Mouse (Mus musculus) limb, embryonic 11.5 days (tissue): ENCODE measurements at regions not wholly inside any gene's neighbourhood (a gene's known extent, or its start where the extent isn't known, plus 50 kb on each side); places are given as distances from the start of the nearest gene placed in this dataset.

Experiments
- ATAC-seq: fragments of 200-750 bp; cut with Nextera tagmentation; 2 replicates; pipeline ENCODE4 v1.8.0; 2017; ENCODE audit warnings: low read depth; ENCODE audit not compliant: insufficient number of reproducible peaks, low FRiP score, low TSS enrichment
- DNase-seq: peaks from one replicate; pipeline ENCODE4 v3.0.0-alpha.2; 2015; ENCODE audit warnings: low spot score
- H3K27ac ChIP-seq: fragments of 300-500 bp; sonication (generic); replicated peaks from 2 replicates; pipeline ENCODE4 v1.5.1; 2014; ENCODE audit warnings: low read depth, mild to moderate bottlenecking, low read length
- H3K27me3 ChIP-seq: fragments of 300-500 bp; sonication (generic); 2 replicates; pipeline ENCODE4 v1.6.1; 2014; ENCODE audit warnings: mild to moderate bottlenecking, low read length, mixed read lengths; ENCODE audit not compliant: control insufficient read depth, insufficient read depth
- H3K36me3 ChIP-seq: fragments of 300-500 bp; sonication (generic); 2 replicates; pipeline ENCODE4 v1.6.1; 2014; ENCODE audit warnings: mild to moderate bottlenecking, low read length, moderate library complexity, mixed read lengths; ENCODE audit not compliant: control insufficient read depth, insufficient read depth
- H3K4me1 ChIP-seq: fragments of 300-500 bp; sonication (generic); 2 replicates; pipeline ENCODE4 v1.6.1; 2014; ENCODE audit warnings: low read length, mixed read lengths; ENCODE audit not compliant: control insufficient read depth, insufficient read depth
- H3K4me2 ChIP-seq: fragments of 300-500 bp; sonication (generic); 2 replicates; pipeline ENCODE4 v1.6.1; 2014; ENCODE audit warnings: low read depth, mild to moderate bottlenecking, moderate library complexity; ENCODE audit not compliant: severe bottlenecking
- H3K4me3 ChIP-seq: fragments of 300-500 bp; sonication (generic); 2 replicates; pipeline ENCODE4 v1.5.1; 2014; ENCODE audit warnings: low read depth, low read length
- H3K9ac ChIP-seq: fragments of 300-500 bp; sonication (generic); 2 replicates; pipeline ENCODE4 v1.6.1; 2014; ENCODE audit warnings: mild to moderate bottlenecking, low read length
- H3K9me3 ChIP-seq: fragments of 300-500 bp; sonication (generic); 2 replicates; pipeline ENCODE4 v1.6.1; 2016; ENCODE audit warnings: low read length; ENCODE audit not compliant: control insufficient read depth
- WGBS: fragments of 180-500 bp; shearing (Covaris S2); extraction: QIAGEN DNeasy Blood & Tissue Kit; methylation state at CpG from one replicate; pipeline ENCODE4 v1.1.7; 2014; 5-methylcytosine and 5-hydroxymethylcytosine counted together

- Histone ChIP-seq H3K4me3 (no peak overlapping the region), H3K9me3 (no peaks in the 10 kb centered on the region), H3K4me1 (0 out of 2 replicates have a peak, but pooled peaks cover 2% of the 10 kb centered on the region), H3K27me3 (no peaks in the 10 kb centered on the region), H3K4me2 (no peak overlapping the region), H3K36me3 (no peaks in the 10 kb centered on the region), H3K27ac (no peak overlapping the region), H3K9ac (no peak overlapping the region)
- DNase-seq (no peak), ATAC-seq (no peak)
- WGBS: 75% methylated on average over 2 of the region's 2 CpGs
Measured at GRCm38 (mm10) chr12:39302213-39302591, 523.0 kb downstream of the Etv1 start.

GRCm38 (mm10) chr12:39307746-39308145 is 528.6 kb downstream of the Etv1 start:
- Histone ChIP-seq H3K4me2 (no peak overlapping the region), H3K36me3 (no peaks in the 10 kb centered on the region), H3K9me3 (no peaks in the 10 kb centered on the region), H3K9ac (no peak overlapping the region), H3K27ac (no peak overlapping the region), H3K4me3 (no peak overlapping the region), H3K27me3 (no peaks in the 10 kb centered on the region), H3K4me1 (no peaks in the 10 kb centered on the region)
- DNase-seq (no peak), ATAC-seq (no peak)
- WGBS: 76% methylated on average over 1 of the region's 1 CpGs

GRCm38 (mm10) chr12:39309905-39310304 is 530.7 kb downstream of the Etv1 start:
- no peak overlapping the region for H3K4me2 ChIP-seq
- ATAC-seq: no peak
- no peaks in the 10 kb centered on the region for H3K27me3 ChIP-seq
- H3K36me3 ChIP-seq: no peaks in the 10 kb centered on the region
- H3K9me3 ChIP-seq: no peaks in the 10 kb centered on the region
- H3K4me3 ChIP-seq: no peak overlapping the region
- WGBS: 78% methylated on average over 3 of the region's 3 CpGs
- no peak overlapping the region for H3K27ac ChIP-seq
- no peak for DNase-seq
- H3K9ac ChIP-seq: no peak overlapping the region
- no peaks in the 10 kb centered on the region for H3K4me1 ChIP-seq

GRCm38 (mm10) chr12:39317229-39317628 is 538.0 kb downstream of the Etv1 start:
- no peak for DNase-seq
- no peaks in the 10 kb centered on the region for H3K27me3 ChIP-seq
- H3K4me2 ChIP-seq: no peak overlapping the region
- ATAC-seq: no peak
- no peaks in the 10 kb centered on the region for H3K9me3 ChIP-seq
- H3K4me1 ChIP-seq: no peaks in the 10 kb centered on the region
- 90% methylated on average over 4 of the region's 4 CpGs for WGBS
- no peaks in the 10 kb centered on the region for H3K36me3 ChIP-seq
- no peak overlapping the region for H3K4me3 ChIP-seq
- H3K9ac ChIP-seq: no peak overlapping the region
- no peak overlapping the region for H3K27ac ChIP-seq

- no peaks in the 10 kb centered on the region for H3K36me3 ChIP-seq
- no peaks in the 10 kb centered on the region for H3K9me3 ChIP-seq
- 86% methylated on average over 1 of the region's 1 CpGs for WGBS
- H3K4me3 ChIP-seq: no peak overlapping the region
- no peaks in the 10 kb centered on the region for H3K4me1 ChIP-seq
- no peaks in the 10 kb centered on the region for H3K27me3 ChIP-seq
- H3K9ac ChIP-seq: no peak overlapping the region
- ATAC-seq: no peak
- DNase-seq: no peak
- H3K27ac ChIP-seq: no peak overlapping the region
- no peak overlapping the region for H3K4me2 ChIP-seq
Measured at GRCm38 (mm10) chr12:39321453-39321852, 542.3 kb downstream of the Etv1 start.

GRCm38 (mm10) chr12:39326157-39326556 is 547.0 kb downstream of the Etv1 start:
- ATAC-seq: no peak
- no peaks in the 10 kb centered on the region for H3K4me1 ChIP-seq
- H3K36me3 ChIP-seq: no peaks in the 10 kb centered on the region
- no peak overlapping the region for H3K9ac ChIP-seq
- no peak overlapping the region for H3K4me3 ChIP-seq
- no peak overlapping the region for H3K4me2 ChIP-seq
- no peaks in the 10 kb centered on the region for H3K9me3 ChIP-seq
- H3K27me3 ChIP-seq: no peaks in the 10 kb centered on the region
- no peak overlapping the region for H3K27ac ChIP-seq
- WGBS: 23% methylated on average over 7 of the region's 7 CpGs
- DNase-seq: peak; percentile 49

GRCm38 (mm10) chr12:39326668-39327299 is 547.6 kb downstream of the Etv1 start:
- H3K9me3 ChIP-seq: no peaks in the 10 kb centered on the region
- no peaks in the 10 kb centered on the region for H3K27me3 ChIP-seq
- no peak overlapping the region for H3K27ac ChIP-seq
- no peak for ATAC-seq
- H3K36me3 ChIP-seq: no peaks in the 10 kb centered on the region
- no peak for DNase-seq
- H3K4me3 ChIP-seq: no peak overlapping the region
- H3K4me1 ChIP-seq: no peaks in the 10 kb centered on the region
- H3K4me2 ChIP-seq: no peak overlapping the region
- WGBS: 56% methylated on average over 4 of the region's 4 CpGs
- no peak overlapping the region for H3K9ac ChIP-seq

- H3K4me1 ChIP-seq: no peaks in the 10 kb centered on the region
- no peak overlapping the region for H3K4me2 ChIP-seq
- H3K9me3 ChIP-seq: no peaks in the 10 kb centered on the region
- no peak overlapping the region for H3K4me3 ChIP-seq
- H3K27me3 ChIP-seq: no peaks in the 10 kb centered on the region
- H3K36me3 ChIP-seq: no peaks in the 10 kb centered on the region
- H3K27ac ChIP-seq: no peak overlapping the region
- ATAC-seq (no peak), DNase-seq (no peak)
- H3K9ac ChIP-seq: no peak overlapping the region
Measured at GRCm38 (mm10) chr12:39328377-39328776, 549.2 kb downstream of the Etv1 start.

- ATAC-seq (no peak), DNase-seq (no peak)
- H3K9me3 ChIP-seq: no peaks in the 10 kb centered on the region
- no peak overlapping the region for H3K27ac ChIP-seq
- H3K4me3 ChIP-seq: no peak overlapping the region
- 85% methylated on average over 5 of the region's 5 CpGs for WGBS
- no peak overlapping the region for H3K9ac ChIP-seq
- H3K27me3 ChIP-seq: no peaks in the 10 kb centered on the region
- no peaks in the 10 kb centered on the region for H3K36me3 ChIP-seq
- H3K4me1 ChIP-seq: no peaks in the 10 kb centered on the region
- no peak overlapping the region for H3K4me2 ChIP-seq
Measured at GRCm38 (mm10) chr12:39339101-39339538, 559.9 kb downstream of the Etv1 start.
